Mouse (Mus musculus) heart, adult 2 months (tissue): ENCODE measurements around the gene Pam.

ENCODE experiments used
- CTCF ChIP-seq: fragments of 200-600 bp; IDR thresholded peaks from 2 replicates; pipeline ENCODE4 v1.8.1; 2022; ENCODE audit warnings: antibody characterized with exemption, mild to moderate bottlenecking, moderate library complexity
- EP300 ChIP-seq: fragments of 200-500 bp; IDR thresholded peaks from 2 replicates; pipeline ENCODE4 v1.6.1; 2011; ENCODE audit warnings: low read depth, low read length, control low read depth; ENCODE audit not compliant: insufficient read depth
- POLR2A ChIP-seq: fragments of 200-500 bp; IDR thresholded peaks from 2 replicates; pipeline ENCODE4 v1.6.1; 2011; ENCODE audit warnings: mild to moderate bottlenecking, low read depth, low read length, control low read depth; ENCODE audit not compliant: insufficient read depth

- TF ChIP-seq CTCF (no peak), EP300 (no peak), POLR2A (no peak)
Measured at GRCm38 (mm10) chr1:97962134-97962533, 133.3 kb downstream of the Pam start.
